Mouse (Mus musculus) naive thymus-derived CD4-positive, alpha-beta T cell, adult 2 months (primary cell): Measurements from ENCODE around the gene Gm28510.
"Not testable (repeated sequence)": the region's sequence is repeated elsewhere in the genome, so short reads cannot be mapped to it uniquely, and the experiment has no call there.

Experiments
- DNase-seq: peaks from one replicate; pipeline ENCODE4 v3.0.0-alpha.2; 2011; ENCODE audit warnings: low read depth

Gene Gm28510

GRCm38 (mm10) chrY:10412437-10412836 lies at the start of gene Gm28510:
Gene Gm28510, plus strand, starts transcription at chrY:10412737.
- DNase-seq, result not testable (repeated sequence)
